Mouse (Mus musculus) inflammation-experienced regulatory T-cells (primary cell): ENCODE results near the gene Hes7. TPM values are rescaled to one million over a fixed set of nuclear protein-coding genes. Genes with fewer than 3 reads are reported as not detected.

ENCODE experiments used
- polyA plus RNA-seq, 2 experiments: library from polyadenylated mRNA; unstranded; fragments of 100-300 nt; shearing (Covaris generic); gene quantifications; one replicate each; pipeline ENCODE4 v1.2.1; 2017

Hes7 gene
- polyA plus RNA-seq = under 1 TPM in 1 of 2 experiments, not detected in 1; 0.51 TPM

GRCm38 (mm10) chr11:69120221-69121000 lies at the start of gene Hes7:
Gene Hes7, plus strand, starts transcription at chr11:69120404.

DNA sequence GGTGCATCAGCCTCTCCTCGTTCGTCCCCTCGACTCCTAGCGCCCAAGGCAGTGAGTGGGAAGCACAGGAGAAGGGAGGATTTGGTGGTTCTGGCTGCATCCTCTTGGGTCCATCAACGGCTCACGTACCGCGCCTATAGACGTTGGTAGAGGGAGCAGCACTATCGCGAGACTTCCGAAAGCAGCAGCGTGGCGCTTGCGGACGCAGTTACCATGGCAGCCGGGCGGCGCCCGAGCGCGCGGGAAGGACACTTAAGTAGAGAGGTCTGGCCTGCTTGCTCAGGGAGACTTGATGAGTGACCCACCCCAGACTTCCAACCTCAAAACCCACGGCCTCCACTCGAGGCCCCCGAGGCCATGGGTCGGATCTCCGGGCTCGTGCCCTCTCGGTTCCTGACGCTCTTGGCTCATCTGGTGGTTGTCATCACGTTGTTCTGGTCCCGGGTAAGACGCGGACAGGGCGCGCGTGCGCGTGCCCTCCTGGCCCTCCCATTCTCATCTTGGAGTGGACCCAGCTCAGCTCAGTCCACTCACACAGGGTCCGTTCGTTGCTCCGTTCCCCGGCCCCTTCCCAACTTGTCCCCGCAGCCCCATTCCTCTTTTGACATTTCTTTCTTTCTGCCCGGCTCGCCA lies 49.5 kb upstream of the Hes7 start, which contains the start of gene Tmem107:
Gene Tmem107, plus strand, starts transcription at position 217 of the 633 bp plus-strand sequence.

DNA sequence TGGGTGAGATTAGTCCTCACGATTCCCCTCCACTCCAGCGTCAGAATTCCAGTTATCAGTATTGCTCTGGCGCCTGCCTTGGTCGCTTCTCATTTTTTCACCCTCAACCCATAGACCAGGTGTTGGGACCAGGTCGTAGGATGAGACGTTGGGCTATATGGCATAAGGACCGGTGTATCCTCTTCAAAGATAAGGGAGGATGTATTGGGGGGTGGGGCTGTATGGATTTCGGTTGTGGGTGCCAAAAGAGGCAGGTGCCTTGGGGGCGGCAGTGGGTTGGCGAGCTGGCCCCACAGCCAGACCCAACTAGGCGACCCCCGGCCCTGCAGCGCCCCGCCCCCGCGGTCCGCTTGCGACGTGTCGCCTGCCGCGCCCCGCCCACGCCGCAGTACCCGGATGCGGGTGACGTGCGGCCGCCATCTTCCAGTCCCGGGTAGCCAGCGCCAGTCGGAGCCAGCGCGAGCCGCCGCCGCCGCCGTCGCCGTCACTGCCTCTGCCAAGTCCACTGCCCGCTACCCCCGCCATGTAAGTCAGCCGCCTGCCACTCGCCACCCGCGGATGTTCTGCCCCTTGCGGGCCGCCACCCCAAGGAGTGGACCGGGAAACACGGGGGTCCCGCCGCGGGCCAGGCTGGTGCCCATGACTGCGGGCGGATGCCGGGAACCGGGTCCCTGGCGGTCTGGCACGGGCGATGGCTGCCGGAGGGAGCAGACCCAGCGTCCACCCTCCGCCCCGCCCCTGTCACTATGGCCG lies 31.9 kb upstream of the Hes7 start, which contains the start of gene Vamp2:
Gene Vamp2, plus strand, starts transcription at position 388 of the 753 bp plus-strand sequence.

DNA sequence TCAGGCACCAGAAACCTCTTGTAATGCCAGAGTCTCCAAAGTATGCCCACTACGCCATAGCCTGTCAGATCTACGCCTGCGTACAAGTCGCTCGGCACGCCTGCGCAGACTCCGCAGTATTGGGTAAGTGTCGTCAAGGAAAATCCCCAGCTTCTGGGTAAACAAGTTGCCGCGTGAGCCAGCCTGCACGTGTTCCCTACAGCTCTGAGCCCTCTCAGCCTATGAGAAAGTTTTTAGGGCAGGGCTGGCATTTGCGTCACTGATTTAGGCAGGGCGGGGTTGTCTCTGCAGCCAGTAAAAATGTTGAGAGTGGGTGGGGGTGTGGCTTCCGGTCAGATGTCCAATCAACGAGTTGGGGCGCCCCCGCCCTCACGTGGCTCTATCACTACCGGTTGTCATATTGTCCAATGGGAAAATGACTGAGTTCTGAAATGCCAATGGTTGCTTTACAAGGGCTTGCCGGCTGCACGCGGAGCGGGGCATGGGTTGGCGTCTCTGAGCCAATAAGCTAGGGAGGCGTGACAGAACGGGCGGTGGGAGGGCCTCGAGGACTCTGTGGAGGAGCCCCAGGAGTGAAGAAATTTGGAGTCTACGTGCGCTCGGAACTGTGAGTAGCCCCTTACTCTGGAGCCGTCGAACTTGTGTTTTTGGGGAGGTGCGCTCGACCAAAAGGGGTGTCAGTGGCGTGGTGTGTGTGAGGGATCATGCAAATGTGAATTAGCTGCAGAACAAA lies 25.3 kb upstream of the Hes7 start, which contains the start of gene Per1:
Gene Per1, plus strand, starts transcription at position 521 of the 733 bp plus-strand sequence.

GRCm38 (mm10) chr11:69122336-69122951 lies 2.2 kb downstream of the Hes7 start, which contains the start of gene 9130213A22Rik:
Gene 9130213A22Rik, minus strand, starts transcription at chr11:69122589.

GRCm38 (mm10) chr11:69125852-69125918 lies 5.5 kb downstream of the Hes7 start, which contains the start of gene Aloxe3:
Gene Aloxe3, plus strand, starts transcription at chr11:69125896.

GRCm38 (mm10) chr11:69156800-69157199 lies 36.6 kb downstream of the Hes7 start, which contains the start of gene Alox12b:
Gene Alox12b, plus strand, starts transcription at chr11:69156989.

Other genes with a start within 250 kb of the Hes7 start
- 10 to 100 TPM; 58.3 to 68.8 TPM for gene Ndel1, start 248.5 kb upstream of the Hes7 start, polyA plus RNA-seq
- under 1 TPM in 1 of 2 experiments, not detected in 1; 0.13 TPM for gene Rnf222, start 231.9 kb upstream of the Hes7 start, polyA plus RNA-seq
- 100 to 1,000 TPM; 738 to 754 TPM for gene Rpl26, start 218.8 kb upstream of the Hes7 start, polyA plus RNA-seq
- gene Odf4, start 193.3 kb upstream of the Hes7 start, polyA plus RNA-seq = 1 to 10 TPM in 1 of 2 experiments, under 1 TPM in 1; 0.51 to 4.0 TPM
- gene Arhgef15, start 162.9 kb upstream of the Hes7 start, polyA plus RNA-seq = under 1 TPM; 0.19 to 0.78 TPM
- gene Slc25a35, start 152.3 kb upstream of the Hes7 start, polyA plus RNA-seq = 10 to 100 TPM in 1 of 2 experiments, 1 to 10 TPM in 1; 6.6 to 12.5 TPM
- 10 to 100 TPM; 20.6 to 25.1 TPM for gene Rangrf, start 145.2 kb upstream of the Hes7 start, polyA plus RNA-seq
- gene Pfas, start 111.9 kb upstream of the Hes7 start, polyA plus RNA-seq = 1 to 10 TPM; 3.4 to 4.0 TPM
- 10 to 100 TPM; 21.2 to 28.1 TPM for gene Ctc1, start 104.5 kb upstream of the Hes7 start, polyA plus RNA-seq
- 1 to 10 TPM; 3.4 to 5.2 TPM for gene Aurkb, start 74.8 kb upstream of the Hes7 start, polyA plus RNA-seq
- gene Borcs6, start 60.7 kb upstream of the Hes7 start, polyA plus RNA-seq = 1 to 10 TPM; 6.4 to 7.6 TPM
- gene Tmem107, start 49.6 kb upstream of the Hes7 start, polyA plus RNA-seq = 1 to 10 TPM; 2.4 to 4.8 TPM
- 100 to 1,000 TPM; 137 to 175 TPM for gene Vamp2, start 31.9 kb upstream of the Hes7 start, polyA plus RNA-seq
- 10 to 100 TPM in 1 of 2 experiments, 1 to 10 TPM in 1; 4.8 to 12.0 TPM for gene Per1, start 25.2 kb upstream of the Hes7 start, polyA plus RNA-seq
- gene 9130213A22Rik, start 2.2 kb downstream of the Hes7 start, polyA plus RNA-seq = under 1 TPM in 1 of 2 experiments, not detected in 1; 0.40 TPM
- 1 to 10 TPM in 1 of 2 experiments, under 1 TPM in 1; 0.27 to 1.6 TPM for gene Aloxe3, start 5.5 kb downstream of the Hes7 start, polyA plus RNA-seq
- under 1 TPM in 1 of 2 experiments, not detected in 1; 0.18 TPM for gene Alox12b, start 36.6 kb downstream of the Hes7 start, polyA plus RNA-seq
- 10 to 100 TPM in 1 of 2 experiments, 1 to 10 TPM in 1; 5.9 to 12.5 TPM for gene Alox8, start 77.4 kb downstream of the Hes7 start, polyA plus RNA-seq
- under 1 TPM; 0.34 to 0.43 TPM for gene Gucy2e, start 116.6 kb downstream of the Hes7 start, polyA plus RNA-seq
- 10 to 100 TPM; 11.8 to 14.0 TPM for gene Cntrob, start 203.4 kb downstream of the Hes7 start, polyA plus RNA-seq
- 100 to 1,000 TPM in 1 of 2 experiments, 10 to 100 TPM in 1; 91.3 to 101 TPM for gene Trappc1, start 203.6 kb downstream of the Hes7 start, polyA plus RNA-seq
- 1 to 10 TPM; 1.3 to 1.5 TPM for gene Kcnab3, start 205.9 kb downstream of the Hes7 start, polyA plus RNA-seq
- gene Rnf227, start 220.1 kb downstream of the Hes7 start, polyA plus RNA-seq = 10 to 100 TPM in 1 of 2 experiments, 1 to 10 TPM in 1; 5.8 to 13.3 TPM
- gene Chd3, start 249.0 kb downstream of the Hes7 start, polyA plus RNA-seq = 100 to 1,000 TPM; 116 to 125 TPM